Mouse (Mus musculus) heart, postnatal 0 days (tissue): ENCODE data around the gene Gm9964.

Source experiments
- CTCF ChIP-seq: IDR thresholded peaks from 2 replicates; pipeline ENCODE4 v1.5.1; 2016; ENCODE audit warnings: antibody characterized with exemption, control low read depth, low read depth
- EP300 ChIP-seq: IDR thresholded peaks from 2 replicates; pipeline ENCODE4 v1.6.1; 2016; ENCODE audit warnings: antibody characterized with exemption, low read depth

DNA sequence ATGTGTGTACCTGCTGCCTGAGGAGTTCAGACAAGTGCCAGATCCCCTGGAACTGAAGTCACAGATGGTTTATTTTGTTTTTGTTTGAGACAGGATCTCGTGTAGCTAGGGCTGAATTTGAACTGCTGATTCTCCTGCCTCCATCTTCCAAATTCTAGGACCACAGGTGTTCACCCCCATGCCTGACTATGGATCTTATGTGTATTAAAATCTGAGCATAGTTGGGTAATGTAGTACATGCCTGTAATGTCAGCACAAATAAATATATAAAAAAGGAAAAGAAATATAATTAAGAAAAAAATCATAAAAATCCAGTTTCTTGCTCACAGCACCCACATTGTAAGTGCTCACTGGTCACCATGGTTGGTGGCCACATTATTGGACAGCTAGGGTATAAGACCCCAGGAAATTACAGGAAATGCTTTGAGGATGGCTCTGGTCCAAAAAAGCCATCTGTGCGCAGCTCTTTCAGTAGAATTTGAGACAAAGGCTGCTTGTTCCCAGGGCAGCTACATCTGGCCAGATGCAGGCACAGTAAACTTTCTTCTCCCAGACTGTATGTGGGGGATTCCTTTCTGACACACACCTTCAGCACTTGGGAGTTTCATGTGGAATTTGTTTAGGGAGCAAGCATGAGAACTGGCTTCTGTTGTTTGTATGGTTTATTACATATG is 16.8 kb downstream of the Gm9964 start:
- TF ChIP-seq CTCF (no peak), EP300 (no peak)
